Mouse (Mus musculus): Measurements from ENCODE around the gene Acer2.

- TF ChIP-seq CTCF (conservative IDR thresholded peaks at IDR 0.05 in 1 of 2, IDR thresholded peaks at IDR 0.05 in 1 of 2; ENCODE audit: low read depth in 2 of 2, low read length in 2 of 2): no peak
- TF ChIP-seq MYC (IDR thresholded peaks at IDR 0.05; ENCODE audit: low read depth, low read length): no peak
- TF ChIP-seq ZMIZ1 (IDR thresholded peaks at IDR 0.05; ENCODE audit: low read depth, low read length): no peak
- TF ChIP-seq POLR2A (IDR thresholded peaks at IDR 0.05; ENCODE audit: low read depth, low read length): no peak
Measured at GRCm38 (mm10) chr4:86902351-86902750, 28.2 kb downstream of the Acer2 start.
